Mouse (Mus musculus) C2C12 (cell line): ENCODE results near the gene Trdn. TPM values are rescaled to one million over a fixed set of nuclear protein-coding genes. Genes with fewer than 3 reads are reported as not detected.

Experiments
- H3K27me3 ChIP-seq: one replicate; pipeline ENCODE4 v1.6.1; 2011; ENCODE audit not compliant: control insufficient read depth, insufficient read depth, insufficient read length
- H3K36me3 ChIP-seq: one replicate; pipeline ENCODE4 v1.6.1; 2011; ENCODE audit not compliant: control insufficient read depth, insufficient read depth
- H3K4me3 ChIP-seq: one replicate; pipeline ENCODE4 v1.5.1; 2011; ENCODE audit warnings: mild to moderate bottlenecking, control low read depth; ENCODE audit not compliant: poor library complexity, insufficient read depth, severe bottlenecking
- H3K79me2 ChIP-seq: one replicate; pipeline ENCODE4 v1.6.1; 2011; ENCODE audit not compliant: control insufficient read depth, insufficient read depth
- H3K79me3 ChIP-seq: one replicate; pipeline ENCODE4 v1.6.1; 2011; ENCODE audit warnings: low read depth, control low read depth
- H3ac ChIP-seq: one replicate; pipeline ENCODE3; 2011; ENCODE audit warnings: low read depth; ENCODE audit not compliant: control insufficient read depth, insufficient read length
- CEBPB ChIP-seq: IDR thresholded peaks from one replicate; pipeline ENCODE4 v1.6.1; 2011; ENCODE audit warnings: low read depth, mild to moderate bottlenecking, control low read depth, moderate library complexity
- CTCF ChIP-seq: IDR thresholded peaks from one replicate; pipeline ENCODE4 v1.5.1; 2011; ENCODE audit not compliant: control insufficient read depth, insufficient read depth, insufficient read length
- FOSL1 ChIP-seq: IDR thresholded peaks from one replicate; pipeline ENCODE4 v1.8.0; 2011; ENCODE audit warnings: mild to moderate bottlenecking, low read length; ENCODE audit not compliant: poor library complexity, insufficient read depth, severe bottlenecking
- MAX ChIP-seq: IDR thresholded peaks from one replicate; pipeline ENCODE4 v1.6.1; 2011; ENCODE audit warnings: mild to moderate bottlenecking, control low read depth
- MYOD1 ChIP-seq: IDR thresholded peaks from one replicate; pipeline ENCODE4 v1.6.1; 2011; ENCODE audit warnings: low read depth; ENCODE audit not compliant: control insufficient read depth, insufficient read length
- MYOG ChIP-seq: IDR thresholded peaks from one replicate; pipeline ENCODE4 v1.6.1; 2011; ENCODE audit not compliant: control insufficient read depth, insufficient read length; ENCODE audit errors: extremely low read depth
- USF1 ChIP-seq: IDR thresholded peaks from one replicate; pipeline ENCODE4 v1.6.1; 2011; ENCODE audit warnings: low read depth, mild to moderate bottlenecking, control low read depth, moderate library complexity
- polyA plus RNA-seq: library from polyadenylated mRNA; unstranded; fragments of >200 nt; fragmentation: generic; extraction: Trizol; gene quantifications from one replicate; pipeline ENCODE4 v1.2.1, GENCODE M21; 2012; ENCODE audit warnings: missing spikeins

Trdn gene
- polyA plus RNA-seq, 1 experiment: 0.22 TPM

- Histone ChIP-seq H3K27me3 (no peaks in the 10 kb centered on the region), H3K79me3 (no peaks in the 10 kb centered on the region), H3K4me3 (no peak overlapping the region), H3ac (no peak overlapping the region), H3K79me2 (no peaks in the 10 kb centered on the region), H3K36me3 (no peaks in the 10 kb centered on the region)
- no peak for TF ChIP-seq USF1
- no peak for TF ChIP-seq CEBPB
- no peak for TF ChIP-seq MAX
- TF ChIP-seq CTCF: no peak
- no peak for TF ChIP-seq MYOD1
- no peak for TF ChIP-seq FOSL1
- TF ChIP-seq MYOG: no peak
These were observed 224.6 kb downstream of the Trdn start for GRCm38 (mm10) chr10:33304982-33305381.

- Histone ChIP-seq H3K27me3 (no peaks in the 10 kb centered on the region), H3K4me3 (no peak overlapping the region), H3ac (no peak overlapping the region), H3K36me3 (no peaks in the 10 kb centered on the region), H3K79me2 (no peaks in the 10 kb centered on the region), H3K79me3 (no peaks in the 10 kb centered on the region)
- TF ChIP-seq FOSL1: no peak
- no peak for TF ChIP-seq CEBPB
- no peak for TF ChIP-seq MYOD1
- no peak for TF ChIP-seq USF1
- no peak for TF ChIP-seq MYOG
- no peak for TF ChIP-seq MAX
- TF ChIP-seq CTCF: no peak
These were observed 272.7 kb downstream of the Trdn start for GRCm38 (mm10) chr10:33353026-33353425.

- no peaks in the 10 kb centered on the region for H3K36me3 ChIP-seq
- no peak overlapping the region for H3ac ChIP-seq
- H3K4me3 ChIP-seq: no peak overlapping the region
- TF ChIP-seq CEBPB: no peak
- no peak for TF ChIP-seq FOSL1
- no peak for TF ChIP-seq CTCF
- H3K27me3 ChIP-seq: no peaks in the 10 kb centered on the region
- no peaks in the 10 kb centered on the region for H3K79me3 ChIP-seq
- H3K79me2 ChIP-seq: no peaks in the 10 kb centered on the region
These were observed 286.2 kb downstream of the Trdn start for GRCm38 (mm10) chr10:33366521-33366920.

GRCm38 (mm10) chr10:33370534-33370933, 290.2 kb downstream of the Trdn start:
- no peak for TF ChIP-seq MYOG
- no peak for TF ChIP-seq FOSL1
- TF ChIP-seq USF1: no peak
- TF ChIP-seq MYOD1: no peak
- TF ChIP-seq MAX: no peak
- no peak for TF ChIP-seq CEBPB
- TF ChIP-seq CTCF: no peak
- H3ac ChIP-seq: no peak overlapping the region
- no peak overlapping the region for H3K4me3 ChIP-seq
- H3K79me2 ChIP-seq: no peaks in the 10 kb centered on the region
- no peaks in the 10 kb centered on the region for H3K27me3 ChIP-seq
- no peaks in the 10 kb centered on the region for H3K36me3 ChIP-seq
- H3K79me3 ChIP-seq: no peaks in the 10 kb centered on the region

GRCm38 (mm10) chr10:33375474-33376029, 295.2 kb downstream of the Trdn start:
- H3K27me3 ChIP-seq: no peaks in the 10 kb centered on the region
- H3K79me2 ChIP-seq: no peaks in the 10 kb centered on the region
- no peak for TF ChIP-seq FOSL1
- TF ChIP-seq MYOD1: no peak
- H3K79me3 ChIP-seq: no peaks in the 10 kb centered on the region
- no peaks in the 10 kb centered on the region for H3K36me3 ChIP-seq
- H3ac ChIP-seq: no peak overlapping the region
- no peak overlapping the region for H3K4me3 ChIP-seq

Other genes with a start within 250 kb of the Trdn start
- 0.16 TPM for gene Nkain2, start 190.1 kb upstream of the Trdn start, polyA plus RNA-seq